Mouse (Mus musculus): ENCODE measurements around the gene Rbfox1.
A peak's percentile ranks its signal among the peaks of the same experiment; 100 is the strongest.

Rbfox1 gene

DNA sequence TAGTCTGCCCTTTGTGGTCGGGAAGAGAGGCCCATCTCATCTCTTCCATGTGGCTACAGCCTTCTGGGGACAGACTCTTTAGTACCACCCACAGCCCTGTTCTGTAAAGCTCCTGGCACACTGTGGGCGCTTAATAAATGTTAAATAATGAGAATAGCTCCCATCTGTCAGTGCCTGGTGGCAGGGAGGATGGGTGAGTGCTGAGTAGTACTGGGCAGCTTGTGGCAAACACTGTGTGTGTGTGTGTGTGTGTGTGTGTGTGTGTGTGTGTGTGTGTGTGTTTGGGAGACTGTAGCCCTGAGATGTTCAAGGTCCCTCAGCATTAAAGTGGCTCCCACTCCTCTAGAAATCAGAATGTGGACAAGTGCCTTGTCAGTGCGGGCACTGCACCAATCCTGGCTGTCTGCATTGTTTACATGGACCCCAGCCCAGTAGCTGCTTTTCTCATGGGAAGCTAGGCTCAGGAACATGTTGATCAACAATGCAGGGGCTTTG, 1196.0 kb downstream of the Rbfox1 start:
- DNase-seq (ENCODE audit: low read depth, low spot score) = no peak

GRCm38 (mm10) chr16:7081684-7082255, 1196.6 kb downstream of the Rbfox1 start:
- peak; percentile 76 for DNase-seq (ENCODE audit: low read depth, low spot score)

DNA sequence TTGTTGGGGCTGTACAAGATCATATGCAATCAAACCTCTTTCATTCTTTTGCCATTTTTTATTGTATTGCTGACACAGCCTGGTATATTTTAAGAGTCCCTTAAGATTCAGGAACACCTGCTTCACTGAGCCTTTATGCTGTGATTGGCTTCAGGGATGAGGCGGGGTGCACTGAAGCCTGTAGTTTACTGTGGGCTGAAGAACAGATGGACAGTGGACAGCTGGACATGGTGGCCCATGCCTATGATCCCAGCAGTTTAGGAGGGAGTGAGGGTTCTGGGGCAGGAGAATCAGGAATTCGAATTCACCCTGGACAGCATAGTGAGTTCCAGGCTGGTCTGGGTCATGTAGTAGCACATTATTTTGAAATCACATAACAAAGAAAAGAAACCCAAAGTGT, 1198.8 kb downstream of the Rbfox1 start:
- DNase-seq (ENCODE audit: low read depth, low spot score) = no peak

DNA sequence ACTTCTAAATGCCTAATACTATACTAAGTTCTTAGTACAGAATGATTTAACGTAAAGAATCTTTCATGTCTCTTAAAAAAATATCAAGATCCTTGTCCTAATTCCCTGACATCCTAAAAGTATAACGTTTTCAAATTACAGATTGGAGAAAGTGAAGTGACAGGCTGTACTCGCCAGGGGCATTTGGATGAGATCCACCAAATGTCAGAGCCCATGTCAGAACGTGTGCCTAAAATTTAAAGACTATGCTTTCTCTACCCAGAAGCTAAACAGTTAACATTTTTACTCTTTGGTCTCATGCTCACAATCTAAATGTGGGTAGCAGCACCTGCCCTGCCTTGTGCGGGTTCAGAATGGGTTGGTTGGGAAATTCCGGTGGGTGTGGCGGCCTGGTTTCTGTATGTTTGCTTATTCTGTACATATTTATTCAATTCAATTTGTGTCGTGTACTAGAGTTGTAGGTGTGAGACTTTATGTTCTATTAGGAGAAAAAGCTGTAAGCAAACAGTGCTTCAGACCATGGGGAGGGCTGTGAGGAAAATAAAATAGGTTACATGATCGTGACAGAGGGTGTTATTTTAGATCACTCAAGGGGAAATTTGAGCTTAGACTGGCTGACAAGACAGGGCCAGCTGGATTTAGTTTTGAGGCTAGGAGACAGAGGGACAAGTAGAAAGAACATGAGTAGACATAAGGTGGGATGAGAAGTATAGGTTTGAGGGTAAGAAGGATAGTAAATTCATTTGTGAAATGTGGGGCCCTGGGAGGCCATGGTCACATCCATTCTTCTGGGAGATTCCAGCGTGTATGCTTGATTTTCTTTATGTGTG, 1203.7 kb downstream of the Rbfox1 start:
- no peak for DNase-seq (ENCODE audit: low read depth, low spot score)

DNA sequence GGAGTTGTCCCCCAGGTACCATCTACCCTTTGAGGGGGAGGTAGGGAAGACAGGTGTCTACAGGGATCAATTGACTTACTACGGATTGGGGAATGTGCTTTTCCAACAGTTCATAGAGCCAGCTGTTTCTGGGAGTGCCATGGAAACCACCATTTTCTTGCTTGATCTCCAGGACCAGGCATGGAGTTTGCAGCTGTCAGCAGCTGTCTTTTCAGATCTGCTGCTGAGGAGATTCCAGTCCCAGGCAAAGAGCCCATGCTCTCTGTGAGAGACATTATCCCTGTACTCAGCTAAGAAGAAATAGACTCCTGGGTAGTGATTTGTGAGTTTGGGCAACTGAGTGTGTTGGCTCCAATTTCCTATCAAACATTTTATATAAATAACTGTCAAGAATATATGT, 1204.3 kb downstream of the Rbfox1 start:
- DNase-seq (ENCODE audit: low read depth, low spot score) = no peak

GRCm38 (mm10) chr16:7090205-7090604, 1205.0 kb downstream of the Rbfox1 start:
- no peak for DNase-seq (ENCODE audit: low read depth, low spot score)

DNA sequence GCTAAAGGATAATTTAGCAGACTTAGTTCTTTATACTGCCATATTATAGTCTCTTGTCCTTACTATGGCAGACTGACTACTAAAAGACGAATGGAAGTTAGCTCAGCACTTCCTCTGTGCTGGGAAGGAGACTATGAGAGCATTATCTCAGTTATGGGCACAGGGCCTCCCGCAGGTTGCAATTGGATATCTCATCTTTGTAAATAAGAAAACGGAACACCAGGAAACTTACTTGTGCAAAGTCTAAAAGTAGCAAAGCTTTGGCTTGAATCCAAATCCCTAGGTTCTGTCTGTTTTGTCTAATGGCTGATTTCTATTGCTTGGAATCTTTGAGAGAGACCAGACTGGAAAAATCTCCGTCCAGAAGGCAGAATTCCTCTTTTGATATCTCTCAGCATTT, 1207.7 kb downstream of the Rbfox1 start:
- DNase-seq (ENCODE audit: low read depth, low spot score) = no peak

- no peak for DNase-seq (ENCODE audit: low read depth, low spot score)
These were observed 1208.5 kb downstream of the Rbfox1 start for GRCm38 (mm10) chr16:7093686-7094085.

GRCm38 (mm10) chr16:7094181-7094749, 1209.1 kb downstream of the Rbfox1 start:
- peak; percentile 8 for DNase-seq (ENCODE audit: low read depth, low spot score)

DNA sequence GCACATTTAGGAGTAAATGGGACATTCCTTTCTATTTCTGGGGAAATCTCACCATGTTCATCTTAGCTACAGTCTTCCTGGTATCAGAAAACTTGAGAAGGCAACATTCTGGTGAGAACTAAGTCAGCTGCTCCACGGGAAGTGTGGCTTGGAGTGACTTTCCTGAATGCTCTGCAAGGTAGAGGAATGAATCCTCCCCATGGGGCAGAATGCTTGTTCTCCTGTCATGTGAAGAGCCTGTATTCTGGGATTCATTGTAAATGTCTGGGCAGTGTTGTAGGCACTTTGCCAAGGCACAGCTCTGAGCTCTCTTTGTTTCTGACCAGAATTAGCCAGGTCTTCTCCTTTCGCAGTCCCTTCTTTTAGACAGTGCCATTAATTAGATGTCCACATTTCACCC, 1211.9 kb downstream of the Rbfox1 start:
- DNase-seq (ENCODE audit: low read depth, low spot score) = no peak

DNA sequence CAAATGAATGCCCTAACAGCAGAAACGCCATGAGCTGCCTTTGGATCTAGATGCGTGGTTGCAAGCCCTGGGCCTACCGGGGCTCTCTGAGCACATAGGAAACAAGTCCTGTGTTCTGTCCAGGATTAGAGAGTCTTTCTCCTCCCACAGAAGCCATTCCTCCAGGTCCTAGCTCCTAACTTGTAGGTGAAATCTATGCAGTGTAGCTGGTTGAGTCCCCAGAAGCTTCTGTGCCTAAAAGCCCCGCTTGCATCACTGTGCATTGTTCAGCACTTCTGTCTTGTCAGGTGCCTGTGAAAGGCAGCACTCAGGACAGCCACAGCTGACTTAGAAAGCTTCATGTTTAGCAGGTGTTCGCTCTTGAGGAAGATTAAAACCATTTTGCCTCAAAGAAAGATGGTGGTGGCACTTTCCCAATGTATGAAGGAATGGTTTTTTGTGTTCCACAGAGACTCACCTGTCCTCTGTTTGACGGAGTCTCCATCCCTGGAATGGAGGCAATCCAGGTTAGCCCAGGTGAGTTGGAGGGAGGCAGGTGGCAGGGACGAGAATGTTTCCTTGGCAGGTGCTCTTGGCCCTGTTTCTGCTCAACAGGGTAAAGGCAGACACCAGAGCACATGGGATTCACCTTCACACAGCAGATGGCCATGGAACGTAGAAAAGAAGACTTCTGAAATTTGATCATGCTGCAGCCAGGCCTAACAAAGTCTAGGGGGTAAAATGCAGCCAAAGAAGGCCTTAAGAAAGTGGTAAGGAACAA, 1213.0 kb downstream of the Rbfox1 start:
- DNase-seq (ENCODE audit: low read depth, low spot score) = no peak

DNA sequence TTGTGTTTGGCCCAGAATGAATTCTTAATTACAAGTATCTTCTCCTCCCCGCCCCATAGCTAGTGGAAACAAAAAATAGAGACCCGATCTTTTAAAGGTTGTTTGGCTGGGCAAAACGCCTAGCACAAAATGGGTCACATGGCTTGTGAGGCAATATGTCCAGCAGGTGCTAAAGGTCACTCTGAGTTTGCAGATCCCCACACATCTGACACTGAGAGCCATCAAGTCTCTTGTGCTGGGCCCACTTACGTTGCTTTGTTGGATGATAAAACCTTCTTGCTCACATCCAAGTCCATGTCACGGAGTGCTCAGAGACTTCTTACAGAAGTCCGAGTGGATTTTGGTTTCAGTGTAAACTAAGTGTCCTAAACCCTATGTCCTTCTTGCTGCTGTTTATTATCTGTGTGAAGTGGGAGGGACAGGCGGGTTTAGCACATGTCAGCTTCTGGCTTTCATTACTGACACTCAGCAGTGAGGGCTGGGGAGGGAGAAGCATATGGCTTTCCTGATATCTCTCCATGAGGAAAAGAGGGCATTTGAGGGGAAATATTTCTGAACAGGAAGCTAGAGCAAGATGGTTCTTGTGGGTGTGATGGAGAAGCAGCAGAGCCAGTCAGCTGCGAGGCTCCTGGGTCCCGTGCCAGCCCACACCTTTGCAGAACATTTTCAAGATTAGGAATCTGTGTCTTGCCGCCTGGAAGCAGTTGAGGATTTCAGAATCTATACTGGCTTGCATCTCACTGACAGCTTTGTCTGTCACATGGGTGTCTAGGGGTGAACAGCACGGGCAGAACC, 1214.5 kb downstream of the Rbfox1 start:
- DNase-seq (ENCODE audit: low read depth, low spot score) = no peak

DNA sequence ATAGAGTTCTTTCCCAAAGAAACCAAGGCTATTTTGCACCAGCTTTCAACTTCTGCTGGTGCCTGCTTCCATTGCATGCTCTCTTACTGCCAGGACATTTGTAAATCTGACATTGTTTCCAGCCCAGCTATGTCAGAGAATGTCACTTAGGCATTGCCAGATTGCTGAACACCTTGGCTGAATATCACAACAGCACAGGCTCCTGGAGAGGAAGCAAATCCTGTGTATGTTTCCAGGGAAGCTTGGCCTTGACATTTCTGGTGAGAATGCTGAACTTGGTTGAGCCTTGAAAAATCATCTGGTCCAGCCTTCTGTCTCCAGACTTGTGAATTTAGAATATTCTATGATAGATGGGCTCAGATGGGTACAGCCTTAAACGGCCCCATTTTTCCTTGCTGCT, 1217.3 kb downstream of the Rbfox1 start:
- no peak for DNase-seq (ENCODE audit: low read depth, low spot score)

- DNase-seq (ENCODE audit: low read depth, low spot score) = no peak
These were observed 1218.1 kb downstream of the Rbfox1 start for GRCm38 (mm10) chr16:7103301-7103700.

GRCm38 (mm10) chr16:7106450-7107015, 1221.4 kb downstream of the Rbfox1 start:
- DNase-seq (ENCODE audit: low read depth, low spot score) = no peak

DNA sequence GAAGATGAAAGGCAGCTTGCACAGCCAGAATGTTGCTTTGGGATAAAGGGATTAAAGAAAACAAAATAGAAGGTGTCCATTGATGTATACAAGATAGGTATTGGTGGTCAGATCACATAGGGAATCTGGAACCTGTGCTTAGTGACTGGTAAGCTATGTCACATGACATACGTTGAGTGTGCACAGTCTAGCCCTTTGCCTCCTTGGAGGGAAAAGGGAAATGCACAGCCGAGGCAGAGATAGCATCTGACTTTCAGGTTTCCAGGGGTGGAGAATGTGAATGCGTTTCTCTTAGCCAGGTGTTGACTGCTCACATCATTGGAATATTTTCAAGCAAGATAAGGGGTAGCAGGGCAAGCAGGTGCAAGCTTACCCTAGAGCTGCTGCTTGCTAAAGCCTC, 1230.8 kb downstream of the Rbfox1 start:
- no peak for DNase-seq (ENCODE audit: low read depth, low spot score)

DNA sequence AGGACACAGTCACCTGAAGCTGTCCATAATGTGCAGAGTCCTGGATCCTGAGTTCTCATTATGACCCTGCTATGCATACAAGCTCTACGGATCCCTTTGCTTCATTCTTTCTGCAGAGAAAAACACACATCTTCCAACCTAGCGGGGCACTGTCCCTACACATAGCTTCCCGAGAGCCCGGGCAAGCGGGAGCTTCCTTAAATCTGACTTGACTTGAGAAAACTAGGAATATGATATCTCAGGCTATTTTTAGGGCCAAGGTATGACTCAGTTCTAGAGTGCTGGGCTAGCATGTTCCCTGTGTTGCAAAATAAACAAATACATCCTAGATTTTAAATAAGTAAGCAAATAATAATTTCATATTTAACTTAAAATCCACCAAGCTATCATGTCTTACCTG, 1244.4 kb downstream of the Rbfox1 start:
- no peak for DNase-seq (ENCODE audit: low read depth, low spot score)

DNA sequence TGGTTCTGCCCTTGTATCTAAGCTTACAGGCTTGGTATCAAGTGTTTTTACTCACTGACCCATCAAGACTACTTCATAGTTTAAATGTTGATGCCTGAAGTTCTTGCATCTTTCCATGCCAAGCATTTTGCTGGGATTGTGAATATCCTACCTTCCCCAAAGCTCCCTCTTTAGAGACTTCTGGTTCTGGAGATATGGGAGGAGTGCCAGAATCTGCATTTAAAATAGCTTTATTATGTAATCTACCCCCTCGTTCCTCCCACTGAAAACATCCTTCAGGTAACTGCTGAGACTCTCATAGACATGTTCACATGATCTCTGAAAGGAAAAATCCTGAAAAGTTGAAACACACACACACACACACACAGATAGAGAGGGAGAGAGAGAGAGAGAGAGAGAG, 1247.3 kb downstream of the Rbfox1 start:
- no peak for DNase-seq (ENCODE audit: low read depth, low spot score)

- DNase-seq (ENCODE audit: low read depth, low spot score) = peak; percentile 75
These were observed 1251.8 kb downstream of the Rbfox1 start for GRCm38 (mm10) chr16:7136971-7137370.

DNA sequence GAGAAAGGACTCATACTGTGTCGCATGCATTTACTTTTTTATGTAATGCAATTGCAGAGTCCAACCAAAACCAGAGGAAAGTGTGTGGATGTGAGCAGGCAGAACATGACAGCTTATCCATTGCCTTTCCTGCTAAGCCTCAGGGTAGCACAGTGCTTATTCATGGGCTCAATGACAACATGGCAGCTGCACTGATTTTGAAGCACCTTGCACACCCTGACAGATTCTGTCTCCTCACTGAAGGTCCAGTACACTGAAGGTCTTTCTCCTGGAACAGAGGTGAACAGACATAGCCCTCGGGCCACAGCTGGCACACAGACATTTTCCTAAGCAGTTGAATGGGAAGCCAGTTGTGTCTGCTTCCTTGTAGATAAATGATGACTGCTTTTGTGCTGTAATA, 1254.3 kb downstream of the Rbfox1 start:
- DNase-seq (ENCODE audit: low read depth, low spot score) = no peak

DNA sequence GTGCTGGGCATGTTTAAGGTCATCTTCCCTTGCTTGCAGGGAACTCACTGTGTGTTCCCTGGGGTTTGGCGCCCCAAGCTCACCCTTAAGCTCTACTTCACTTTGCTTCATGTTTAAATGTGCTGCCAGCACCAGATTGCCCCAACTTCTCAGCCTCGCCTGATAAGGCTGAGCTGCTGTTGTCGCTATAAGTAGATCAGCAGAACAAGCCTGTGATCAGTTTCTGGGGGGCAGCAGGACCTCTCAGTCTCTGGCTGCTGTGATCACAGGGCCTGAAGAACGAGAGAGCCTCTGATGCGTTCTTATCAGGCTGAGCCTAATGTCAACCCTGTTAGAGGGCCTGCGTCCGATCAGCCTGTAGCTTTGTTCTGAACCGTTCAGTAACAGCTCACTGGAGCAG, 1255.8 kb downstream of the Rbfox1 start:
- DNase-seq (ENCODE audit: low read depth, low spot score) = no peak
